Mouse (Mus musculus): ENCODE results near the gene Zfp867.

Gene Zfp867

DNA sequence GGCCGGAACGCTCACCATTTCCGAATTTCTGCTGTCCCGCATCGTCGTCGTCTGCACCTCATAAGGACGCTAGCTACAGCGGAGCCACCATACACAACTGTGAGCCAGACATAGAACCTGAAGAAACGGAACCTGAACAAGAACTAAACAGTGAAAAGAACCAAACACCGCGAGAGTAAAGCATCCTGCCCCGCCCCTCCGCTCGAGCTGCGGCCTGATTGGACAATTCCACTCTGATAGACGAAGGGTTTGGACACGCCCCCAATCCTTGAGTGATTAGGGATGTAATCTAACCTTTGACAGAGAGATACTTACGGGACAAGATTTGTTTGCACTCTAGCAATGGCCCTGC lies at the start of gene Zfp867:
TSS of gene Zfp867 (minus strand) at position 149 of the 352 bp plus-strand sequence.
- peak; percentile 82 to 91 for DNase-seq (ENCODE audit: low spot score in 2 of 2)

DNA sequence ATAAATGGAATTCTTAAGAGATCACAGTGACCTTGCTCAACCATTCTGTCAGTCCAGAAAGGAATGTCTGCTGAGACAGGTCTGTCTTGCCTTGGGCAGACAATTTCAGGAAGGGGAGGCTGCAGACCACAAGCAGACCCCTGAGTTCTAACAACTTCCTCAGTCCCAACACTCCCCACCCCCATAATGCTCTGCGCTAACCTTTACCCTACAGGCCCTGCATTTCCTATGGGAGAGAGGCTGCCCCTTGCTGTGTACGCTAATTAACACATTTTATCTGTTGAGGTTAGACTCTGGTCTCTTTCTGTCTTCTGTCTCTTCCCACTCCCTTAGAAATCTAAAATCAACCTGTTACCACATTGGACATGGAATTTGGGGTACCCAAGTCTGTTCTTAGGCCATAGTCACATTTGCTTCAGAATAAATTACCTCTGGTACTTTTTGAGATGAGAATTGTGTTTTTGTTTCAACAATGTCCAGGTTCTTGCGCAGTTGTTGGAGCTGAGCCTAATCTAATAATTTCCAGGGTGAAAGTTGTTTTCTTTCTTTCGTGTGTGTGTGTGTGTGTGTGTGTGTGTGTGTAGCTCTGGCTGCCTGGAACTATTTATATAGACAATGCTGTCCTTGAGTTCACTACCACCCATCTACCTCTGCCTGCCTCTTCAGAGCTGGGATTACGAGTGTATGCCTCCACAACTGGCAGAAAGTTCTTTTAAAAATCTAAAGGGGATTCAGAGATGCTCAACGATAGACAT lies 47.6 kb upstream of the Zfp867 start:
- no peak for DNase-seq (ENCODE audit: low spot score in 2 of 2)

GRCm38 (mm10) chr11:59518226-59518625 lies 46.0 kb upstream of the Zfp867 start:
- no peak for DNase-seq (ENCODE audit: low spot score in 2 of 2)

- no peak for DNase-seq (ENCODE audit: low spot score in 2 of 2)
These were observed 45.2 kb upstream of the Zfp867 start for GRCm38 (mm10) chr11:59517441-59517840.

DNA sequence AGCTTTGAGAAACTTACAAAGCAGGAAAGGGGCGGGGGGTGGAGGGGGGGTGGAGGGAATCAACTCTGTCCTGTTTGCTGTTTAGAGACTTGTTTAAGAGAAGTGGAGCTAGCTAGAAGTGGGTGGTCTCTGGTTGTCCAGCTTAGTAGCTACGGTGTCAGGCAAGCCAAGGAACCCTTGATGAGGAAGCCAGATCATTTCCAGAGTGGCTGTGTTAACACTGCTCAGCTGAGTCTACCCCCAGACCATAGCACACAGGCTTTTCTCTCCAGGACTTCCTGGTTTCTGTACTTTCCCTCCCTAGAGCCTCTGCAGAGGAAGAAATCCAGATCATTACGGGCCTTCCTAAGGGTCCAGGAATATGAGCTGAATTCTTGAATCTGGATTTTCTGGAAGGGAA lies 42.5 kb upstream of the Zfp867 start:
- no peak for DNase-seq (ENCODE audit: low spot score in 2 of 2)

GRCm38 (mm10) chr11:59514381-59514780 lies 42.1 kb upstream of the Zfp867 start:
- DNase-seq (ENCODE audit: low spot score in 2 of 2): no peak

DNA sequence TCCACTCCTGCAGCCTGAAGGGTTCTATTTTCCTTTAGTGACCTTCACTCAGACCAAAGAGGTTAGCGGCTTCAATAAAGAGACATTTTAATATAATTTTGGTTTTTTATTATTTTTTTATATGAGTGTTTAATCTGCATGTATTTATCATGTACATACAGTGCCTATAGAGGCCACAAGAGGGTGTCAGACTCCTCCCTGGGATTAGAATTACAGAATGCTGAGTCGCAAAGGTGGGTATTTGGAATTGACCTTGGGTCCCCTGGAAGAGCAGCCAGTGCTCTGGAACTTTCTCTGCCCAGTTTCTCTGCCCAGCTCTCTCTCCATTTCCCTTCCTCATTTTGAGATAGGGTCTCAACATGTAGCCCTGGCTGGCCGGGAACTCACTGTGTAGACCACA lies 41.3 kb upstream of the Zfp867 start:
- DNase-seq (ENCODE audit: low spot score in 2 of 2): no peak

DNA sequence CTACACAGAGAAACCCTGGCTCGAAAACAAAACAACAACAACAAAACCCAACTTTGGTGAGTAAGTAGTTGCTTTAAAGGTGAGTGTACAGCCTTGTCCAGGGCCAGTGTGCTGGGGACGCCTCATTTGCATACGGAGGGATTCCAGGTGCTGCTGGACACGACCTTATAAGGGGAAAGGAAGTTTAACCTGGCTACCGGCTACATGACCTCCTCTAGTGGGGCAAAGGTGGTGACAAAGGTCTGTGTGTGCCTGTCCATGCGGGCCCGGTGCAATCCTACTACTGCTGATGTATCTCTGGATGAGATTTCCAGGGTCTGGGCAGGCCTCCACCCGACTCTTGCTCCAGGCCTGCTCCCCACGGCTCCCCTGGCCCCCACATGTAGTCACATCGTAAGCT lies 40.5 kb upstream of the Zfp867 start:
- DNase-seq (ENCODE audit: low spot score in 2 of 2): no peak

GRCm38 (mm10) chr11:59511558-59511957 lies 39.3 kb upstream of the Zfp867 start:
- DNase-seq (ENCODE audit: low spot score in 2 of 2): no peak

- no peak for DNase-seq (ENCODE audit: low spot score in 2 of 2)
These were observed 34.4 kb upstream of the Zfp867 start for GRCm38 (mm10) chr11:59506713-59507074.

DNA sequence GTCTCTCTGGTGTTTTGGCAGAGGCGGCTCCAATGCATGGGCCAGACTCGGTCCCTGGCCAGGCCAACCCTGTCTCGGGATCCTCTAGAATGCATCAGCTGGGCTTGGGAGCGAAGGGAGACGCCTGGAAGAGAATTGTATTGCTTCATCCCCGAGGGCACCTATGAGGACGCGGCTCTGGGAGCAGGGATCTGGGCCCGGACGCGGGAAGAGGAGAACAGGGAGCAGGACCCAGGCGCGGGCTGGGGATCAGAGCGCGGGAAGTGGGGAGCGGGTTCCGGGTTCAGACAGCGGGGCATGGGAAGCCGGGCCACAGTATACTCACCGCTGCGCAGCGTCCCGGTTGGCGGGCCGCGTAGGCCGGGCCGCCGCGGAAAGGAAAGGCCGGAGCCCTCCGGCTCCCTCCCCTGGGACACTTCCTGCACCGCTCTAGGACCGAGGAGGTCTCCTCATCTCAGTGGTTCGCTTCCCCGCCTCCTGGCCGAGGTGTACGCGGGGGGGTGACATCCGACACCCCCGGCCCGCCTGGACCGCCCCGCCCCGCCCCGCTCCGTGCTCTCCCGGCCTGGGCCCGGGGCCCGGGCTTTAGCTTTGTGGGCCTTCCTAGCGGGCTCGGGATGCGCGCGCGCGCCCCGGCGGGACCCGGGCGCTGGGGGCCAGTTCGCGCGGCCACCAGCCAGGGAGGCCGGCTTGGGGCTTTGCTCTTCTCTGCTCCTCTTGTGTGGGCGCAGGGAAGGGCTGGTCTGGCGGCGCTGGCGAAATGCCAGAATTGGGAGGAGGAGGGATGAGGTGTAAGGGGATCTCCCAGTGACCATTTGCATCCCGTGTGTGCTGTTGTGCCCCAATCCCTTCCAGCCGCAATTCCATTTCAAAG lies 33.8 kb upstream of the Zfp867 start:
- peak; percentile 89 for DNase-seq (ENCODE audit: low spot score in 2 of 2)

GRCm38 (mm10) chr11:59505351-59505838 lies 33.1 kb upstream of the Zfp867 start:
- peak; percentile 43 to 63 for DNase-seq (ENCODE audit: low spot score in 2 of 2)

- no peak for DNase-seq (ENCODE audit: low spot score in 2 of 2)
These were observed 29.9 kb upstream of the Zfp867 start for GRCm38 (mm10) chr11:59501978-59502700.

DNA sequence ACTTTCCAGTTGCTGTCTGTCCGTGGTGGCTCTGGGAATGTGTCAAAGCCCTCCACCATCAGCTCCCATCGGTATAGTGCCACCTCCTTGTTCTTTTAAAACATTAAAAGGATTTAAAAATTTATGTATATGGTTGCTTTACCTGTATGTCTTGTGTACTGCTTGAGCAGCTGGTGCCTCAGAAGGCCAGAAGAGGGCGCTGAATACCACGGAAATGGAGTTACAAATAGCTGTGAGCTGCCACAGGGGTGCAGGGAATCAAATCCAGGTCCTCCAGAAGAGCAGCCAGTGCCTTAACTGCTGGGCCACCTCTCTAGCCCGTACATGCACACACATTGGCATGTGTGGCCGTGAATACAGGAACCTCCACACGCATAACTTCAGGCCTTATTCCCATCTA lies 25.5 kb upstream of the Zfp867 start:
- no peak for DNase-seq (ENCODE audit: low spot score in 2 of 2)

GRCm38 (mm10) chr11:59496672-59497310 lies 24.5 kb upstream of the Zfp867 start:
- DNase-seq (ENCODE audit: low spot score in 2 of 2): no peak

DNA sequence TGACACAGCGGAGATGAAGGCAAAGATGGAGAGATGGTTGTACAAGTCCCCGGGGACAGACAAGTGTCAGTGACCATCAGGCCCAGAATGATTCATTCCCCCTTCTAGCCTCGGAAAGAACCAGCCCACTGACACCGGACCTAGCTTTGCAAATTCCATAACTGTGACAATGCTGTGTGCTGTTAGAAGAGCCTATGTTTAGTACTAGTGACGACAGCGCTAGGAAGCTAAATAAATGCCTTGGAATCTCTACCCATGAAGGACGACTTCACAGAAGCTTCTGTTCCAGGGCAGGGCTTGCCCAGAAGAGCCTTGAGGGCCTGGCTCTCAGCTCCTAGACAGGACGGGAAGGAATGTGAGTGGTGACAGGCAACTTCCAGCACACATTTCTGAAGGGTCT lies 13.9 kb upstream of the Zfp867 start:
- no peak for DNase-seq (ENCODE audit: low spot score in 2 of 2)

DNA sequence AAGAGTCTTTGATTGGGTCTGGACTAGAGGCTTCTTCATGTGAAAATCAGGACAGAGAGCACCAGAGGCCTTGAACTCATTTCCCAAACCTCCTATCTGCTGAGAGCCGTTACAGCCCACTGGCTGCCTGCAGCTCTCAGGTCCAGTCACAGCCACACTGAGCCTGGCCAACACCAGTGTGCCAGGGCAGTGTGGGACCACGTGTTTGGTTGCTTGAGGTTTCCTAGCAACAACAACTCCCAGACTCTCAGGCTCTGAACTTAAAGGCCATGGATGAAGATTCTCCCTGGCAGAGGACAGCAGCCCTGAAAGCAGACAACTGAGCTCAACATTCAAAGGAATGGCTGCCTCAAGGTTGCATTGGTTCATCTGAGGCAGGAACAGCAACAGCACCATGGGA lies 13.4 kb upstream of the Zfp867 start:
- no peak for DNase-seq (ENCODE audit: low spot score in 2 of 2)

DNA sequence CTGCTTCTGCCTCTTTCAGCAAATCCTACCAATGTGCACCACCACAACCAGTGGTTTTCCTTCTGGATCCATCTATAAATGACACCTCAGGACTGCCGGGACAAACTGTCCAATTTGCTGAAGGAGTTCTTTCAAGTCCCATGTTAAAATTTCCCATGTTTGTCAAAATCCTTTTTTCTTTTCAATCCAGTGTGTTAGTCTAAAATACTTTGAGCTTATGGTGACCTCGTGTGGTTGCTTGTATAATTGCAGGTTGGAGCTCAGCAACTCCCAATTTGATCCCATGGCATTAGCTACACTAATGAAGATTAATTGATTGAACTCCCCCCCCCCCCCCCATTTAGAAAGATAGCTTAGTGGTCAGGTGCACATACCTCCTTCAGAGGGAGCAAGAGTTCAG lies 10.9 kb upstream of the Zfp867 start:
- no peak for DNase-seq (ENCODE audit: low spot score in 2 of 2)

DNA sequence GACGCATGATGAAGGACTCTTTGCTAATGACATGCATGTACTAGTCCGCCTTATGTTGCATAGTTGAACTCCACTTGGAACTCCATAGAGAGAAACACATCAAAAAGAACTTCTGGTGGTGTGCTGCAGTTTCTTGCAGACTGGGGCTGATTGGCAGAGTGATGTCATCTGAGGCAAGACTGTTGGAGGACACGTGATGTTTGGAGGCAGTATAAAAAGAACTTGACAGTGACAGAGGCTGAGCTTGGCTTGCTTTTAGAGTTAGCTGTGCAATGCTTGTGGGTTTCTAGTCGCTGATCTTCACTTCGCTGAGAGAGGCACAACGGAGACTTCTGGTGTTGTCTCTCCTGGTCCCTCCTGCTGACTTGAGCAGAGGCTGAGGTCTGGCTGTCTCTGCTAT lies 5.0 kb upstream of the Zfp867 start:
- no peak for DNase-seq (ENCODE audit: low spot score in 2 of 2)

- no peak for DNase-seq (ENCODE audit: low spot score in 2 of 2)
These were observed 605 bp downstream of the Zfp867 start for GRCm38 (mm10) chr11:59471413-59472325.

- peak in 1 of 2 experiments; percentile 25 for DNase-seq (ENCODE audit: low spot score in 2 of 2)
These were observed 11.8 kb downstream of the Zfp867 start for GRCm38 (mm10) chr11:59460459-59460858.
